Mouse (Mus musculus) intestine, postnatal 0 days (tissue): ENCODE results near the gene Prox2. TPM values are rescaled to one million over a fixed set of nuclear protein-coding genes. Genes with fewer than 3 reads are reported as not detected.
"Not testable (repeated sequence)": the region's sequence is repeated elsewhere in the genome, so short reads cannot be mapped to it uniquely, and the experiment has no call there.

ENCODE experiments used
- ATAC-seq: fragments of 200-750 bp; cut with Nextera tagmentation; 2 replicates; pipeline ENCODE4 v1.8.0; 2017; ENCODE audit warnings: mild to moderate bottlenecking, moderate TSS enrichment, moderate library complexity
- H3K27ac ChIP-seq: fragments of 300-500 bp; sonication (generic); 2 replicates; pipeline ENCODE4 v1.5.1; 2014; ENCODE audit warnings: mild to moderate bottlenecking, low read depth, low read length, moderate library complexity
- H3K27me3 ChIP-seq: fragments of 300-500 bp; sonication (generic); replicated peaks from 2 replicates; pipeline ENCODE4 v1.6.1; 2014; ENCODE audit warnings: low read length, mixed read lengths; ENCODE audit not compliant: control insufficient read depth, insufficient read depth
- H3K36me3 ChIP-seq: fragments of 300-500 bp; sonication (generic); 2 replicates; pipeline ENCODE4 v1.6.1; 2014; ENCODE audit warnings: mild to moderate bottlenecking, moderate library complexity; ENCODE audit not compliant: control insufficient read depth, insufficient read depth
- H3K4me1 ChIP-seq: fragments of 300-500 bp; sonication (generic); replicated peaks from 2 replicates; pipeline ENCODE4 v1.6.1; 2014; ENCODE audit warnings: antibody characterized with exemption, low read length, mixed read lengths; ENCODE audit not compliant: control insufficient read depth, insufficient read depth
- H3K4me2 ChIP-seq: fragments of 300-500 bp; sonication (generic); replicated peaks from 2 replicates; pipeline ENCODE4 v1.6.1; 2014; ENCODE audit warnings: low read depth, mild to moderate bottlenecking, moderate library complexity
- H3K4me3 ChIP-seq: fragments of 300-500 bp; sonication (generic); 2 replicates; pipeline ENCODE4 v1.5.1; 2014; ENCODE audit warnings: low read depth, low read length
- H3K9ac ChIP-seq: fragments of 300-500 bp; sonication (generic); 2 replicates; pipeline ENCODE4 v1.6.1; 2014; ENCODE audit warnings: mild to moderate bottlenecking, low read depth, low read length
- H3K9me3 ChIP-seq: fragments of 300-500 bp; sonication (generic); 2 replicates; pipeline ENCODE4 v1.6.1; 2016; ENCODE audit warnings: mixed run types; ENCODE audit not compliant: control insufficient read depth
- CTCF ChIP-seq: sonication (generic); IDR thresholded peaks from 2 replicates; pipeline ENCODE4 v1.5.1; 2016; ENCODE audit warnings: low read depth, mild to moderate bottlenecking, control low read depth, antibody characterized with exemption, moderate library complexity
- WGBS: fragments of 180-500 bp; shearing (Covaris S2); extraction: QIAGEN DNeasy Blood & Tissue Kit; methylation state at CpG from one replicate; pipeline ENCODE4 v1.1.7; 2014; 5-methylcytosine and 5-hydroxymethylcytosine counted together
- polyA plus RNA-seq: library from polyadenylated mRNA; unstranded; fragments of >200 nt; fragmentation: Nextera tagmentation; extraction: Ambion mirVana; gene quantifications from 2 replicates; pipeline ENCODE4 v1.2.1, GENCODE M21; 2015

The Prox2 gene
- polyA plus RNA-seq, 1 experiment from 2014 or later: 0.99 TPM

DNA sequence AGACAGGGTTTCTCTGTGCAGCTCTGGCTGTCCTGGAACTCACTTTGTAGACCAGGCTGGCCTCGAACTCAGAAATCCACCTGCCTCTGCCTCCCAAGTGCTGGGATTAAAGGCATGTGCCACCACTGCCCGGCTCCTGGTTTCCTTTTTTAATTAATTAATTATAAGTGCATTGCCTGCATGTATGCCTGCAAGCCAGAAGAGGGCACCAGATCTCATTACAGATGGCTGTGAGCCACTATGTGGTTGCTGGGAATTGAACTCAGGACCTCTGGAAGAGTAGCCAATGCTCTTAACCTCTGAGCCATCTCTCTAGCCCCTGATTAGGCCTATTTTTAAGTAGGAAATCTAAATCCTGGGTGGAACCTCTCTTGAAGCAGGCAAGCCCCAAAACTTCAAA lies 33.7 kb upstream of the Prox2 start:
- not testable (repeated sequence) for H3K9me3 ChIP-seq, H3K27ac ChIP-seq, H3K36me3 ChIP-seq, H3K4me1 ChIP-seq, H3K9ac ChIP-seq, H3K27me3 ChIP-seq, H3K4me2 ChIP-seq, H3K4me3 ChIP-seq, ATAC-seq
- 68% methylated on average over 2 of the region's 2 CpGs for WGBS
- TF ChIP-seq CTCF: peak; percentile 51

DNA sequence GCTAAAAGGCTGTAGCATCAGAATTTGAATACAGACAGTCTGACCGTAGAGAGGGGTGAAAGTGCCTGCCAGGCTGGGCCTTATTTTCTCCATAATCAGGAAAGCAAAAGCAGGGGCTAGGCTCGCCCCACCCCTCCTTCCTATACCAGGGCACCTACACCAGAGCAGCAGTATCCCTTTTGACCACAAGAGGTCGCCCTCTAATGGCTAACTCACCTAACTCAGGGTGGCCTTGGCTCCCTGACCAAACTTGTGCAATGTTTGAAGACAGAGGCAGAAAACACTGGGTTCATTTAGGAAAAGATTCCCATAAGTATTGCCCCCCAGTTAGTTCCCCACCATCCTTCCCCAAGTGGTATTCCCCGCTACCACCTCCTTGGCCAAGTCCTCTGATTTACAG lies 32.2 kb upstream of the Prox2 start:
- H3K9ac ChIP-seq: no peak overlapping the region
- no peaks in the 10 kb centered on the region for H3K36me3 ChIP-seq
- H3K27me3 ChIP-seq: no peaks in the 10 kb centered on the region
- no peak overlapping the region for H3K27ac ChIP-seq
- no peaks in the 10 kb centered on the region for H3K4me1 ChIP-seq
- no peak overlapping the region for H3K4me3 ChIP-seq
- ATAC-seq: 0 out of 2 replicates have a peak, but pooled peaks have one; percentile 46
- no peaks in the 10 kb centered on the region for H3K9me3 ChIP-seq
- H3K4me2 ChIP-seq: no peak overlapping the region
- 17% methylated on average over 4 of the region's 4 CpGs for WGBS
- peak; percentile 96 for TF ChIP-seq CTCF

- H3K9ac ChIP-seq: no peak overlapping the region
- no peaks in the 10 kb centered on the region for H3K4me1 ChIP-seq
- H3K9me3 ChIP-seq: no peaks in the 10 kb centered on the region
- no peak overlapping the region for H3K4me3 ChIP-seq
- 89% methylated on average over 6 of the region's 6 CpGs for WGBS
- no peak for ATAC-seq
- no peak overlapping the region for H3K4me2 ChIP-seq
- no peaks in the 10 kb centered on the region for H3K27me3 ChIP-seq
- no peaks in the 10 kb centered on the region for H3K36me3 ChIP-seq
- TF ChIP-seq CTCF: no peak
- H3K27ac ChIP-seq: no peak overlapping the region
These were observed 30.5 kb upstream of the Prox2 start for GRCm38 (mm10) chr12:85141096-85141495.

DNA sequence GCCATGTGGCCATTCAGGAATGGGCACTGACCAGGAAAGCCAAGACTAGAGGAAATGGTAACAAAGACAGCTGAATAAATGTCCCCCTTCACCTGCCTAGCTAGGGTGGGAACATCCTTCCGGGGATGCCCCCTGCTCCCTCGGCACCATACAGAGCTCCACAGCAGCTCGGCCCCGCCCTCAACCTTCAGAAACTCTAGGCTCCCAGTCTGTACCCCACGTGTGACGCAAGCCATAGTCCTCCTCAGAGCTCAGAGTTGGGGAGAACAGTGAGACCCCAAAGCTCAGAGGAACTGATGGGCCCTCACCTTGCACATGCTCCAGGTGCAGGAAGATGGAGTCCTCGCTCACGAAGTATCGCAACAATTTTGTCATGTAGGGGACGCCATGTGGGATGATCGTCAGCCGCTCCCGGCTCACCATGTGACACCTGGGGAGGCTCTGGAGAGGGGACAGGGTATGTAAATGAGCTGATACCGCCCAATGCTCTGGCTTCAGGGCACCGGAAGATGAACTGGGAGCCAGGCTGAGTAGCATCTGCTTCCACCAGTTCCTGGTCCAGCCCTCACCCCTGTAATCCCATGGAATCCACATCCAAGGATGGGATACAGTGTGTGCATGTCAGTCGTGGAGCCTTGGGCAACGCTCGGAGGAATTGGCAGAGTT lies 29.6 kb upstream of the Prox2 start:
- no peak for ATAC-seq

DNA sequence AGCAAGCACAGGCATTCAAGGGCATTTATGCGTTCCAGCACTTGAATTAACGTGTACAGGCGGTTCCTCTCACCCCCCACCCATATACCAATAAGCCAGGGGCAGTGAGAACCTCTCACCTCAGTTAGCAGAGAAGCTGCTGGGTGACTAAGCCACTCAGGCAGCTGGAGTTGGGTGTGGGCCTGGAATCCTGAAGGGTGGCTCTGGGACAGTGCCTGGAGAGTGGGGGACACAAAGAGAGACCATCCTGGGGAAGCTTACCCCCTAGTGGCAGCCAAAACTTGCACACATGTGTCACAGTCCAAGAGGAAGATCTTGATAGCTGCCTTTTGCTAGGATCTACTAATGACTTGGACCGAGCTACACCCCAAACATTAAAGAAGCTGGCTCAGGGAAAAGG lies 26.1 kb upstream of the Prox2 start:
- TF ChIP-seq CTCF: peak; percentile 33; the same call in 1 of the 2 replicates
- Histone ChIP-seq H3K36me3 (peaks cover 27% of the 10 kb centered on the region), H3K4me2 (no peak overlapping the region), H3K9me3 (no peaks in the 10 kb centered on the region), H3K27me3 (no peaks in the 10 kb centered on the region), H3K27ac (no peak overlapping the region), H3K9ac (no peak overlapping the region), H3K4me3 (no peak overlapping the region), H3K4me1 (no peaks in the 10 kb centered on the region)
- 73% methylated on average over 4 of the region's 4 CpGs for WGBS
- ATAC-seq: no peak

More for the DNA sequence above, 29.6 kb upstream of the Prox2 start:
- Histone ChIP-seq H3K36me3 (no peaks in the 10 kb centered on the region), H3K27ac (no peak overlapping the region), H3K27me3 (no peaks in the 10 kb centered on the region), H3K4me1 (no peaks in the 10 kb centered on the region), H3K9me3 (no peaks in the 10 kb centered on the region), H3K4me3 (no peak overlapping the region), H3K9ac (no peak overlapping the region), H3K4me2 (no peak overlapping the region)
- no peak for TF ChIP-seq CTCF
- 48% methylated on average over 18 of the region's 18 CpGs for WGBS

- WGBS: 73% methylated on average over 19 of the region's 19 CpGs
- H3K27me3 ChIP-seq: no peaks in the 10 kb centered on the region
- H3K9ac ChIP-seq: no peak overlapping the region
- H3K27ac ChIP-seq: no peak overlapping the region
- H3K36me3 ChIP-seq: peaks cover 35% of the 10 kb centered on the region
- H3K4me3 ChIP-seq: no peak overlapping the region
- no peak overlapping the region for H3K4me2 ChIP-seq
- no peak for ATAC-seq
- no peaks in the 10 kb centered on the region for H3K9me3 ChIP-seq
- no peaks in the 10 kb centered on the region for H3K4me1 ChIP-seq
- TF ChIP-seq CTCF: no peak
These were observed 25.2 kb upstream of the Prox2 start for GRCm38 (mm10) chr12:85135513-85136470.
